Mouse (Mus musculus): ENCODE measurements at regions not wholly inside any gene's neighbourhood (a gene's known extent, or its start where the extent isn't known, plus 50 kb on each side); places are given as distances from the start of the nearest gene placed in this dataset.

DNA sequence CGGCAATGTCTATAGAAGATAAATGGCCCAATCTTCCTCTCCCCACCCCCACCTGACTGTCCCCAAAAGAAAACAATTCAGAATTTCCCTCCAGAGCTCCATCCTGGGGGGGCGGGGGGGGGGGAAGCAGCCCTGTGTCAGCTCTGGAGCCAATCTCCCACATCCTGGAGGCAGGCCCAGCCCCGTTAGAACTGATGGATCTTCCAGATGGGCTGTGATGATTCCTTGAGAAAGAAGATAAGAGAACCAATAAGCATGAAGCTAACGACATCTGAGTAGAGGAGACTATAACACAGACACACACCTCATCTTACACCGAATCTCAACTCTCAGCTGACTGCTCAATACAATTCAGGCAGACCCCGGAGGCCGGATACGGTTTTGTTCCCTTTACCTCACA lies 169.2 kb upstream of the Klf3 start:
- TF ChIP-seq TAL1 (IDR thresholded peaks at IDR 0.05; ENCODE audit: low read length) (no peak), GATA1 (IDR thresholded peaks at IDR 0.05; ENCODE audit: low read length) (no peak)

Data from erythroblast, embryonic 14.5 days (primary cell).